Mouse (Mus musculus) gastrocnemius, postnatal 4 days (tissue): ENCODE measurements around the gene Wfdc12. TPM values are rescaled to one million over a fixed set of nuclear protein-coding genes. Genes with fewer than 3 reads are reported as not detected.

Experiments
- total RNA-seq, 2 experiments: library from RNA; stranded (reverse); gene quantifications; 2 replicates each; pipeline ENCODE4 v1.2.3; 2021

Gene Wfdc12
- total RNA-seq, 2 experiments from 2014 or later, result not detected

Other genes starting within 250 kb of the Wfdc12 start
- gene Ywhab, start 195.6 kb downstream of the Wfdc12 start, total RNA-seq, result 100 to 1,000 TPM; 129 to 132 TPM
- gene Pabpc1l, start 165.2 kb downstream of the Wfdc12 start, total RNA-seq, result 1 to 10 TPM; 3.8 to 4.8 TPM
- gene Stk4, start 120.3 kb downstream of the Wfdc12 start, total RNA-seq, result 10 to 100 TPM; 19.1 to 21.3 TPM
- gene Tomm34, start 119.4 kb downstream of the Wfdc12 start, total RNA-seq, result 10 to 100 TPM; 25.2 to 25.4 TPM
- gene Kcns1, start 19.5 kb downstream of the Wfdc12 start, total RNA-seq, result under 1 TPM; 0.21 to 0.52 TPM
- gene Wfdc5, start 7.9 kb downstream of the Wfdc12 start, total RNA-seq, result not detected
- not detected for gene Wfdc15a, start 9.5 kb upstream of the Wfdc12 start, total RNA-seq
- gene Wfdc15b, start 31.1 kb upstream of the Wfdc12 start, total RNA-seq, result not detected
- not detected for gene Svs2, start 47.9 kb upstream of the Wfdc12 start, total RNA-seq
- gene Svs3b, start 66.0 kb upstream of the Wfdc12 start, total RNA-seq, result not detected
- gene Svs4, start 87.9 kb upstream of the Wfdc12 start, total RNA-seq, result not detected
- not detected for gene Svs3a, start 98.7 kb upstream of the Wfdc12 start, total RNA-seq
- gene Svs6, start 126.1 kb upstream of the Wfdc12 start, total RNA-seq, result not detected
- gene Svs5, start 142.1 kb upstream of the Wfdc12 start, total RNA-seq, result not detected
- gene Slpi, start 198.5 kb upstream of the Wfdc12 start, total RNA-seq, result under 1 TPM; 0.57 to 0.76 TPM
- gene Rbpjl, start 212.5 kb upstream of the Wfdc12 start, total RNA-seq, result under 1 TPM; 0.13 to 0.15 TPM
- 1 to 10 TPM; 5.5 to 6.0 TPM for gene Matn4, start 214.6 kb upstream of the Wfdc12 start, total RNA-seq